Mouse (Mus musculus): ENCODE measurements at regions not wholly inside any gene's neighbourhood (a gene's known extent, or its start where the extent isn't known, plus 50 kb on each side); places are given as distances from the start of the nearest gene placed in this dataset.
"Not testable (repeated sequence)": the region's sequence is repeated elsewhere in the genome, so short reads cannot be mapped to it uniquely, and the experiment has no call there.

GRCm38 (mm10) chr2:128265014-128265990 lies 139.5 kb downstream of the Bcl2l11 start:
- no peak for DNase-seq (ENCODE audit: low spot score)

- DNase-seq (ENCODE audit: low spot score): no peak
Observed at GRCm38 (mm10) chr2:128270377-128271129, 144.7 kb downstream of the Bcl2l11 start.

- no peak for DNase-seq (ENCODE audit: low spot score)
Observed at GRCm38 (mm10) chr2:128272789-128273188, 147.0 kb downstream of the Bcl2l11 start.

- no peak for DNase-seq (ENCODE audit: low spot score)
Observed at GRCm38 (mm10) chr2:128273292-128273691, 147.5 kb downstream of the Bcl2l11 start.

GRCm38 (mm10) chr2:128276337-128276736 lies 150.5 kb downstream of the Bcl2l11 start:
- no peak for DNase-seq (ENCODE audit: low spot score)

GRCm38 (mm10) chr2:128277387-128278123 lies 151.7 kb downstream of the Bcl2l11 start:
- no peak for DNase-seq (ENCODE audit: low spot score)

- no peak for DNase-seq (ENCODE audit: low spot score)
Observed at GRCm38 (mm10) chr2:128278124-128278432, 152.2 kb downstream of the Bcl2l11 start.

GRCm38 (mm10) chr2:128278608-128279081 lies 152.8 kb downstream of the Bcl2l11 start:
- DNase-seq (ENCODE audit: low spot score): peak; percentile 56

- DNase-seq (ENCODE audit: low spot score): no peak
Observed at GRCm38 (mm10) chr2:128279127-128279710, 153.4 kb downstream of the Bcl2l11 start.

- DNase-seq (ENCODE audit: low spot score): no peak
Observed at GRCm38 (mm10) chr2:128282591-128282990, 156.8 kb downstream of the Bcl2l11 start.

GRCm38 (mm10) chr2:128284822-128285421 lies 159.1 kb downstream of the Bcl2l11 start:
- peak; percentile 84 for DNase-seq (ENCODE audit: low spot score)

- no peak for DNase-seq (ENCODE audit: low spot score)
Observed at GRCm38 (mm10) chr2:128285457-128285856, 159.6 kb downstream of the Bcl2l11 start.

GRCm38 (mm10) chr2:128288138-128288551 lies 162.3 kb downstream of the Bcl2l11 start:
- DNase-seq (ENCODE audit: low spot score): no peak

- no peak for DNase-seq (ENCODE audit: low spot score)
Observed at GRCm38 (mm10) chr2:128290609-128291008, 164.8 kb downstream of the Bcl2l11 start.

- no peak for DNase-seq (ENCODE audit: low spot score)
Observed at GRCm38 (mm10) chr2:128294610-128295009, 168.8 kb downstream of the Bcl2l11 start.

GRCm38 (mm10) chr2:128295018-128295424 lies 169.2 kb downstream of the Bcl2l11 start:
- no peak for DNase-seq (ENCODE audit: low spot score)

GRCm38 (mm10) chr2:128295726-128296234 lies 169.9 kb downstream of the Bcl2l11 start:
- no peak for DNase-seq (ENCODE audit: low spot score)

GRCm38 (mm10) chr2:128296423-128296822 lies 170.6 kb downstream of the Bcl2l11 start:
- DNase-seq (ENCODE audit: low spot score): not testable (repeated sequence)

GRCm38 (mm10) chr2:128296897-128297296 lies 171.1 kb downstream of the Bcl2l11 start:
- no peak for DNase-seq (ENCODE audit: low spot score)

- no peak for DNase-seq (ENCODE audit: low spot score)
Observed at GRCm38 (mm10) chr2:128297821-128298220, 172.0 kb downstream of the Bcl2l11 start.

GRCm38 (mm10) chr2:128298996-128299395 lies 173.2 kb downstream of the Bcl2l11 start:
- no peak for DNase-seq (ENCODE audit: low spot score)

All from testis, postnatal 10 days (tissue).